Mouse (Mus musculus) 3134 (cell line): ENCODE data around the gene Selenon.

Experiments used
- DNase-seq: peaks from one replicate; pipeline ENCODE4 v3.0.0-alpha.2; 2011; ENCODE audit warnings: low spot score; ENCODE audit not compliant: insufficient read length; ENCODE audit errors: extremely low read depth

Gene Selenon

GRCm38 (mm10) chr4:134551494-134552316 is at the start of gene Selenon:
Gene Selenon, minus strand, starts transcription at chr4:134552166.
- peak; percentile 70 for DNase-seq

DNA sequence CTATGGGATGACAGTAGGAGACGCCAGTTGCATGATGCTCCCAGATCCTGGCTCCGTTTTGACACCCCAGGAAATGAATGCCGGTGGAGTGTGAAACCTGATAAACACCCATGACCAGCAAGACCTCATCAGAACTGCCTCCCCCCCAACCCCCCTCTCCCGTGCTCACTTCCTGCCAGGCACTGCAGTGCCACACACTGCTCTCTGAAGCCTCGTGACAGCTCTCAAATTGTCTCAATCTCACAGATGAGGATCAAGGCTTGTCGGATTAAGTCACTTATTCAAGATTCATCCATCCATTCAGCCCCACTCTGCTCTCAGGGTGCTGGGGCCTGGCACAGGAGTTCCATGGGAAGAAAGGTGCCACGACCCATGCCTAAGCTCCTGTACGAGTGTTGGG is 49.4 kb upstream of the Selenon start:
- no peak for DNase-seq

DNA sequence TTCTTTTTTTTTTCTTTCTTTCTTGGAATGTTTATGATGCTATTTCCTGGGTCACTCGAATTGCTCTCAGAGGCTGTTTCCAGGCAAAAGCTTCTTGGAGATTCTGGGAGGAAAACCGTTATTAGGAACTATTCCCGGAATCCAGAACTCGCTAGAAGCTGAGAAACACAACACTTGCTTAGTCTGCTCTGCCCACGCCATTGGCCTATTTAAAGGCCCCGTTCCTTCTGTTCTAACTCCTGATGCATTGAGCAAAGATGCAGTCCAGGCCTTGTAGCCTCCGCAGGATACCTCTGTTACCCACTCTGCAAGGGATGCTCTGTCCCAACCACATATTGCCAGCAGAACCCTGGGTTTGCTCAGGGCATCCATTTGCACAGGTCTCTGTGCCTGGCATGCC is 48.8 kb upstream of the Selenon start:
- DNase-seq: no peak

DNA sequence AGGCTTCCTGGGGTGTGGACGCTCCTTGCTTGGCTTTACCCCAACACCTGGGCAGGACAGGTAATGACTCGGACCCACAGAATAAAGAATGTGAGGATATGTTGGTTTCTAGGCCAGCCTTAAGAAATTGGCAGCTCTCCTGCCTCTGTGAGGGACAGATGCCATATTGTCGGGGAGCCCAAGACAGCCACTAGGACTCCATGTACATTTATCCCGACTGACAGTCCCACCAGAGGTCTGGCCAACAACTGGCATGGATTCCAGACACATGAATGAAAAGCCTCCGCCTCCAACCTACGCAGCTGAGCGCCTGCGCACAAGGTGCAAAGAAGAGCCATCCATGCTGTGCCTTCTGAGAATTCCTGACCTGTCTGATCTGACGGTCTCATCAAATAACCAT is 48.1 kb upstream of the Selenon start:
- no peak for DNase-seq

DNA sequence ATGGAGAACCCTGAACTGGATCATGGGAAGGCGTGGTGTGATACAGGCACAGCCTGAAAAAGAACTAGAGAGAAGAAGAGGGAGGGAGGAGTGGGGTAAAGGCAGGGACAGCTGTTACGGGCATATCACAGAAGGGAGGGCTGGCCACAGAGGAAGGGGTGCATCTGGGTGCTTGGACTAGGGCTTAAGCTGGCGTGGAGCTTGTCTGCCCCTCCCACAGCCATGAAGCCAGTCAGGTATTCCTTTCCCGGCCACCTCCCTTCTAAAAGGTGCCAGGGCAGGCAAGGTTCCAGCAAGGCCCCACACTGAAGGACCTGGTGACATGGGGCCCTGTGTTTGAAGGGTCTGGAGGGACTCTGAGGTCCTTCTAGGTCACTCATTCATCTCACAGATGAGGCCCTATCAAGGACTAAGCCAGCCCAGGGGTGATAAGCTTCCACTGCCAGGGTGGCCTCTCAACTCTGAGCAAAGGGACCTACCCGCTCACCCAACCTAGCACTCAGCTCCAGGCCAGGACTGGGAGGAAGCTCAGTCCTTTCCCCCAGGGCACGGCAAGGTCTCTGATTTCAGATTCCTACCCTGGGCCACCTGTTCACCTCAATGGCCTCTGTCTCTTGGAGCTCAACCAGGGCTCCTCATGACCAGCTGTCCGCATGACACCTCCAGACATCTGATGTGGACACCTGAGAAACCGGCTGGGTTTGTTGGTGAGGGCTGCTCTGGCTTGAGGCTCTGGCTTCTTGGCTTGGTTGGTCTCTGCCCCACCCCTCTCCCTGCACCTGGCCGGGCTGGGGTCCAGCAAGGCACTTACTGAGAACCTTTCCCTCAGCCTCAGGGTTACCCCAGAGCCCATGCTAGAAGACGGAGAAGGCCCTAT is 45.1 kb upstream of the Selenon start:
- DNase-seq: no peak

DNA sequence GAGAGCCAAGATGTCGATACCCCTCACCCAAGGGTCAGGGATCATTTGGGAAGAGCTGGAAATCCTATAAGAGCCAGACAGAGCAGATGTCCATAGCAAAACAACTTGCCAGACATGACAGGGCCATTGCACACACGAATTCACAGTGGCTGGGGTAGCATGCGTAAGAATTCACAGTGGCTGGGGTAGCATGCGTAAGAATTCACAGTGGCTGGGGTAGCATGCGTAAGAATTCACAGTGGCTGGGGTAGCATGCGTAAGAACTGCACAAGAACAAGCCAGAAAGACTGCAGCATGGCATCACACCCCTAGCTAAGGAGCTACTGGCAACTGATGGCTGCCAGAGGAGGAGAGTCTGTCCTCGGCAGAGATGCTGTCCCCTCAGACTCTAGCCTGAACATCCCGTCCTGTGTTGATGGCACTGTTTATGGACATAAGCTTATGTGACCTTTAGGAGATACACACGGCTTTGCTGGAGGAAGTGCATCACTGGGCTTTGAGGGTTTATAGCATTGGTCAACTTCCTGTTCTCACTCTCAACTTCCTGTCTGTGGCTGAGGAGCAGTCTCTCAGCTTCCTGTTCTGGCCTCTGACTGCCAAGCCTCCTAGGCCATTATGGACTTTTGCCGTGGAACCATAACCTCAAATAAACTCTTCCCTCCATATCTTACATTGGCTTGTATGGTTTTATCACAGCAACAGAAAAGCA is 42.9 kb upstream of the Selenon start:
- DNase-seq: no peak

GRCm38 (mm10) chr4:134592442-134592841 is 40.5 kb upstream of the Selenon start:
- no peak for DNase-seq

GRCm38 (mm10) chr4:134591506-134592061 is 39.6 kb upstream of the Selenon start:
- peak; percentile 90 for DNase-seq

- no peak for DNase-seq
Measured at GRCm38 (mm10) chr4:134590227-134590926, 38.4 kb upstream of the Selenon start.

DNA sequence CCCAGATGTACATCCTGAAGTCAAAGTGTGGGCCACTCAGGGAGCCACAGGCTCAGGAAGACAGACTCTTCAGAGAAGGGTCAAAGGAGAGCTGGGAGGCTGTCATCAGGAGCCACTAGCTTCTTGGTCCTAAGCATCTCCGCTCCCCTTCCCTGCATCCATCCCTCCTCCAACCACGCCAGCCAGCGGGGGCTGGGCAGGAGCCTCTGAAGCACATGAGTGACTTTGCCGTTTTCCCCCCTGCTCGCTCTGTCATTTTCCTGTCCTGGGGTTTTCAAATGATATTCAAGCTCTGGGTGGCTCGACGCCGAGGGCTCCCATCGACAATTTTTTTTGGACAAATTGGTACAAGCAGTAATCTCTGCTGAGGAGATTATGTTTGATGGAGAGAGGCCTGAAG is 37.8 kb upstream of the Selenon start:
- no peak for DNase-seq

- peak; percentile 84 for DNase-seq
Measured at GRCm38 (mm10) chr4:134588951-134589350, 37.0 kb upstream of the Selenon start.

DNA sequence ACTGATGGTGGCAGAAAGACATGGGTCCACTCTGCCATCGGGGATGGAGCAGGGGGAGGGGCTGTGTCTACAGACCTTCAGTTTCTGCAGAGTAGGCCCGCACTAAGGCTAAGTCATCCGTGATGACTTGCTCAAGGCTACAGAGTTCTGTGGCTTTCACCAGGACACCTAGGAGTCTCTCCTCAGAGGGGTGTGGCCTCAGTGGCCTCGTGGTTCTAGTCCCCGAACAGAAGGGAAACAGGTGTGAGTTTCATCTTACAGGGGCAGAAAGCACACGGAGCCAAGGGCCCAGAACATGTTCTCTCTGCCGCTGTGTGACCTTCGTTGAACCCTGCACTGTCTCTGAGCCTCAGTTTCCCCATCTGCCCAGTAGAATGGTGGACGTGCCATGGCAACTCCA is 36.3 kb upstream of the Selenon start:
- DNase-seq: no peak

DNA sequence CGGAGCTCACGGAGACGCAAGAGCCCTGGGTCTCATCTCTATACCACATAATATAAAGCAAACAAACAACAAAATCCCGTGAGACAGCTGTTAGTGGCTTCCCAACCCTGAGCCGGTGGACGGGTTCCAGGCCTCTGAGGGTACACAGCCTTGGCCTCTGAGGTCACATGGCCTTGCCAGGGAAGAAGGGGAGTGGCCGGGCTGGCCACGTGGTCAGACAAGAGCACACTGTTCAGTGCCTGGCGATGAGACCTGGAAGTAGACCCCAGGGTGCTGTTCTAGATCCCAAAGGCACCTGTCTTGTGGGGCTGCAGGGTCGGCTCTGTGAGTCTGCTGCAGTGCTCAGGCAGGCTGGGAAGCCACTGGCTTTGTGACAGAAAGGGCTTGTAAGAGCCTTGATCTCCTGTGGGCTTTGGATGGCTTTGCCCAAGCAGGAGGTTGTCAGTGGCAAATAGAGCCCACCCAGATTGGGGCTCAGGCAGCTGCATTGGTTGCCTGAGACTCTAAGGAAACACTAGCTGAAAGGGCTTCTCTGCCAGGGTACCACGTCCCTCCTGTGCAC is 35.8 kb upstream of the Selenon start:
- peak; percentile 65 for DNase-seq

GRCm38 (mm10) chr4:134586631-134587030 is 34.7 kb upstream of the Selenon start:
- no peak for DNase-seq

DNA sequence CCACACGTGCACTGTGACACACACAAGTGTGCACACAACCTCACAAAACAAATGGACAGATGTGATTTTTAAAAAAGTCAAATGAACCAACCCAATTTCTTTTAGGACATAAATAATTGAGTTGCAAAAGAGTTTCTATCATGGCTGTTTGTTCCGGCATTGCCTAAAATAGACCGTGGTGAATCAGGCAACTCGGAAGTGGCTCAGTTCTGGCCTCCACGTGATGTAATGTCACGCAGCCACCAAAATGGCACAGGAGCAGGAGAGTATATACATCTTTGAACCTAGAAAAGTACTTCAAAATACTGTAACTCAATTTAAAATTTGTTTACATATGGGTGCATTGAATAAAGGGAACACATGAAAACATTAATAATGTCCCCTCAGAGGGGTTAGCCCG is 34.2 kb upstream of the Selenon start:
- DNase-seq: no peak

DNA sequence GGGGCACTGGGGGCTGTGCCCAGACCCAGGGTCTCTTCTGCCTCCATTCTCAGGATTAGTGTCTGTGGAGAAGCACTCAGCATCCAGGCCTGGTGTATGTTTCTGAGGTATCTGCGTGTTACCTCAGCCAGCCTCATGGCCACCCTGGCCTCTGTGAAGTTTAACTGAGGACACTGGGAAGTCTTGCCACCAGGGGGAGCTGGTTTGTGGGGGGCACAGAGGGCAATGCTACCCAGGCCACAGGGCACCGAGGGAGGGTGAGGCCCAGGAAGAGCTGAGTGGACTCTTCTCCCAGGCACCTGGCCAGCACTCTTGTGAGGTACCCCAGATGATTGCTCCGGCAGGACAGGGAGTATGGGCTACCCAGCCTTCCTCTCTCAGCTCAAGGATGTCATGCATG is 31.5 kb upstream of the Selenon start:
- no peak for DNase-seq

- no peak for DNase-seq
Measured at GRCm38 (mm10) chr4:134581365-134581764, 29.4 kb upstream of the Selenon start.

DNA sequence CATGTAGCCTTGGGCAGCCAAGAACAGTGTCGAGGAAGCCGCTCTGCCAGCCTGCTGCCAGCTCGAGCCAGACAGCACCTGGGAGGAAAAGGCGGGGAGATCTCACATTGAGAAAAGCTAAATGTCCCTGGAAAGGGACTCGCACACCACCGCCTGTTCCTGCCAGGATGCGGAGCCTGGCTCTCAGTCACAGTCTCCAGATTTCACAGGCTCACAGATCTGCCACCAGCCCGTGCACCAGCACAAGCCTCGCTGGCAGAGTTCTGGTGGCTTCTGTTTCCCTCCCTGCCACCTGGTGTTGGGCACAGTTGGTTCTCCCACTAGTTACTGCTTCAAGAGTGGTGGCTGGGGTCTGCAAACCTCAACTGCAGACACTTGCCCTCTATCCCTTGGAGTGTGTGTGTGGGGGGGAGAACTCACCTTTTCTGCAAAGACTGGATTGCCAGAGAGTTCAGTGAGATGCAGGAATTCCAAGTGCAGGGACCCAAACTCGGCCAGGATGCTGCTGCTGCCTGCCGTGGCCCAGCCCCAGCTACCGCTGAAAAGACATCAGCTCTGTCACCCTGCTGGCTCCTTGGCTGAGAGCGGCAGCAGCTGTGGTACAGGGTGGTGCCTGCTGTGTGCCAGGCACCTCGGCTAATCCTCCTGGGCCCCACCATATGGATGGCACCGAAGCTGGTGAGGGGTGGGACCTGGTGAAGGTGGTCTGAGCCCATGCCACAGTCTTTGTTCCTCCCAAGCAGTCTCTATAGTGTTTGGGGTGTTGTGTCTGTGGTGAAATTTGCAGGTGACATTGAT is 28.6 kb upstream of the Selenon start:
- DNase-seq: no peak

- DNase-seq: no peak
Measured at GRCm38 (mm10) chr4:134579620-134580019, 27.7 kb upstream of the Selenon start.
